Mouse (Mus musculus) brain, embryonic 14.5 days (tissue): ENCODE measurements around the gene Amotl1. TPM values are rescaled to one million over a fixed set of nuclear protein-coding genes. Genes with fewer than 3 reads are reported as not detected.
A peak's percentile ranks its signal among the peaks of the same experiment; 100 is the strongest.

Experiments
- DNase-seq: peaks from one replicate; pipeline ENCODE4 v3.0.0-alpha.2; 2011; ENCODE audit warnings: low read depth
- CTCF ChIP-seq: fragments of 200-500 bp; IDR thresholded peaks from 2 replicates; pipeline ENCODE4 v1.5.1; 2012; ENCODE audit warnings: inconsistent platforms, mild to moderate bottlenecking, moderate library complexity, borderline replicate concordance; ENCODE audit not compliant: insufficient read depth, insufficient read length; ENCODE audit errors: extremely low read depth
- POLR2A ChIP-seq: fragments of 200-500 bp; IDR thresholded peaks from 2 replicates; pipeline ENCODE4 v1.6.1; 2012; ENCODE audit warnings: mild to moderate bottlenecking, inconsistent platforms, borderline replicate concordance; ENCODE audit not compliant: poor library complexity, insufficient read depth, insufficient read length, severe bottlenecking; ENCODE audit errors: extremely low read depth
- polyA plus RNA-seq: library from polyadenylated mRNA; depleted of rRNA; stranded (reverse); fragments of >200 nt; gene quantifications from 2 replicates; pipeline ENCODE4 v1.2.3, GENCODE M21; 2012

Amotl1 gene
- polyA plus RNA-seq, 1 experiment: 23.6 TPM

- DNase-seq: peak; percentile 66
- peak; percentile 24; the same call in 1 of the 2 replicates for TF ChIP-seq POLR2A
- TF ChIP-seq CTCF: no peak
These were observed 30.5 kb downstream of the Amotl1 start for GRCm38 (mm10) chr9:14614205-14614930.

GRCm38 (mm10) chr9:14613308-14614204 lies 31.3 kb downstream of the Amotl1 start:
- no peak for DNase-seq
- no peak for TF ChIP-seq CTCF
- TF ChIP-seq POLR2A: no peak

GRCm38 (mm10) chr9:14612588-14612987 lies 32.3 kb downstream of the Amotl1 start:
- TF ChIP-seq CTCF (no peak), POLR2A (no peak)
- no peak for DNase-seq

GRCm38 (mm10) chr9:14608521-14608920 lies 36.3 kb downstream of the Amotl1 start:
- peak; percentile 44 for DNase-seq
- TF ChIP-seq CTCF (no peak), POLR2A (no peak)

DNA sequence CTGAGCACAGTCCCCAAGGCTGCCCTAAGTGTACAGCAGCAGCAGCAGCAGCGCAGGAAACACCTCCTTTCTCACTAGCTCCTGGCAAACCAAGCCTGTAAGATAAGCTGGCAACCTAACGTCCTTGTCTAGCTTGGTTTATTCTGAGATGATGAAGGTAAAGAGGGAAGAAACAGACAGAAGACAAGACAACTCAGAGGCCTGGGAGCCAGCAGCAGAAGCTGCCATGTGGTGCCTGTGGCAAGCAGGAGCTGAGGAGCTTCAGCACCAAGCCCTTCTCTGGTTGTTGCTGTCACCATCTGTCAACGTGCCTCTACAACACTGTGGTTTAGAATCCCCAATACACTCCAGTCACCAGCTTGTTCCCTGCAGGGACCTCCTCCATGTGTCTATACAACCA lies 37.4 kb downstream of the Amotl1 start:
- DNase-seq: peak; percentile 38
- no peak for TF ChIP-seq POLR2A
- no peak for TF ChIP-seq CTCF

DNA sequence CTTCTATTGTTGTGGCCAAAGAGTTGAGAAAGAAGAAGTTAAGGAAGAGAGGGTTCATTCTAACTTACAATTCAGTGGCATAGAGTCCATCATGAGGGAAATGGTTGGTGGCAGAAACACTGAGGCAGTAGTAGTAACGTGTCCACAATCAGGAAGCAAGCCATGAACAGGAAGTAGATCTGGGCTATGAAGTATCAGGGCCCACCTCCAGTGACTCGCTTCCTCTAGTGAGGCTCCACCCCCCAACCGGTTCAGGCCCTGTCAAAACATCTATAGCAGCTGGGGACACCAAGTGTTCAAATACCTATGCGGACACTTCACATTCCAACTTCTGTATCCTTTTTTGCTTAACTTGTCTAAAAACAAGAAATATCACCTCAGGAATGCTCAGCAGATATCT lies 38.9 kb downstream of the Amotl1 start:
- DNase-seq: no peak
- TF ChIP-seq POLR2A: no peak
- TF ChIP-seq CTCF: no peak

DNA sequence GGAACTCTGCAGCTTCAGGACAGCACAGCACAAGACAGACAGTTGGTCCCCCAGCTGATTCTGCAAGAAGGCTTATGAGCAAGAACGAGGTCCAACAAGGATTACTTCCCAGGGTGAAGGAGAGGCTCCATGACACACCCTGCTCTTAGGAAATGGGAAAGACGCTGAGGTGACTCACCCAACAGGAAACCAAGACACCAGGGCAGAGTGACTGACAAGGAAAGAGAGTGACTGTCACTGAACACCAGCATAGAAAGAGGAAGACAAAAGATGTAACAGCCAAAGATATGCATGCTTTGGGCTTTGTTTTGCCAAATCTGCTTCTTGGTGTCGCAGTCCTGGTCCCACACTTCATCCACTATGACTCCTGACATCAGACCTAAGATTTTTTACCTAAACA lies 40.5 kb downstream of the Amotl1 start:
- TF ChIP-seq CTCF (no peak), POLR2A (no peak)
- DNase-seq: no peak

DNA sequence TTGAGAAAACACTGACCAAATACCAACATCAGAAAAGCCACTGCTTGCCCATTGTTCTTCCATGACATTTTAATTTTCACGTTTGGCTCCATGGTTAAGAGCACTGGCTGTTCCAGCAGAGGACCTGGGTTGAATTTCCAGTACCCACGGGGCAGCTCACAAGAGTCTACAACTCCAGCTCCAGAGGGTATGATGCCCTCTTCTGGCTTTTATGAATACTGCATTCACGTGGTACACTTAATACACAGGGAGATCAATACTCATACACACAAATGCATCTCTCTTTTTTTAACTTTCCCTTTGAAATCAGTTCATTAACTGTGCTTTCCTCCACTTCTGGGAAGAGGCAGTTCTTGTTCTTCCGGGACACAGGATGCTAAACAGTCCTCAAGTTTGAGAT lies 41.4 kb downstream of the Amotl1 start:
- no peak for TF ChIP-seq CTCF
- TF ChIP-seq POLR2A: no peak
- DNase-seq: no peak

GRCm38 (mm10) chr9:14599799-14600198 lies 45.1 kb downstream of the Amotl1 start:
- no peak for DNase-seq
- TF ChIP-seq CTCF: no peak
- TF ChIP-seq POLR2A: no peak

GRCm38 (mm10) chr9:14598157-14598556 lies 46.7 kb downstream of the Amotl1 start:
- TF ChIP-seq CTCF (no peak), POLR2A (no peak)

GRCm38 (mm10) chr9:14597429-14597828 lies 47.4 kb downstream of the Amotl1 start:
- TF ChIP-seq POLR2A (no peak), CTCF (no peak)
- no peak for DNase-seq

More at GRCm38 (mm10) chr9:14598157-14598556, 46.7 kb downstream of the Amotl1 start:
- no peak for DNase-seq
